Mouse (Mus musculus) adrenal gland, postnatal 4 days (tissue): ENCODE measurements around the gene 9230110F15Rik. TPM values are rescaled to one million over a fixed set of nuclear protein-coding genes. Genes with fewer than 3 reads are reported as not detected.
"Not testable (repeated sequence)": the region's sequence is repeated elsewhere in the genome, so short reads cannot be mapped to it uniquely, and the experiment has no call there.

ENCODE experiments used
- DNase-seq, 2 experiments: peaks; one replicate each; pipeline ENCODE4 v3.0.0; 2021 to 2022; ENCODE audit warnings: low spot score in 2 of 2, mixed read lengths in 2 of 2
- long read RNA-seq, 2 experiments: library from polyadenylated mRNA; stranded (forward); transcript quantifications; one replicate each; pipeline ENCODE4 v2.0.0; 2021
- total RNA-seq, 2 experiments: library from RNA; stranded (reverse); gene quantifications; 2 replicates each; pipeline ENCODE4 v1.2.3; 2021

Gene 9230110F15Rik
- total RNA-seq: not detected
- long read RNA-seq, experiment 1: 0 reads
- long read RNA-seq, experiment 2: 0 reads

DNA sequence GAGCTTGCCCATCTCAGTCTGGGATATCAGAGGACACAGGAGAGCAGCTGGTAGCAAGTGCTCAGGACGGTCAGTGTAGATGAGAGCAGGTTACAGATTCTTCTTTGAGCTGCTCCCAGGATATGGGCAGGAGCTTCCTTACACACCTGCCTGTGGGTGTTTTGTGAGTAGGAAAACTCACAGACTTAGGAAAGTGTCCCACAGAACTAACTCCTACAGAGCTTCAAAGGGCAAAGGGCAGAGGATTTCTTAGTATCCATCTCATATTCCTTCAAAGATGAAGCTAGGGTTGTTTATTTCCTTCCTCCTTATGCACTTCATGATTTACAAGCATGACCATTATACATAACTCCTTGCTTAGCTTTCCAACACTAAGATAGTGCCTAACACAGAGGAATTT is at the start of gene 9230110F15Rik:
TSS of gene 9230110F15Rik (minus strand) at position 101 of the 400 bp plus-strand sequence.
- DNase-seq: no peak

DNA sequence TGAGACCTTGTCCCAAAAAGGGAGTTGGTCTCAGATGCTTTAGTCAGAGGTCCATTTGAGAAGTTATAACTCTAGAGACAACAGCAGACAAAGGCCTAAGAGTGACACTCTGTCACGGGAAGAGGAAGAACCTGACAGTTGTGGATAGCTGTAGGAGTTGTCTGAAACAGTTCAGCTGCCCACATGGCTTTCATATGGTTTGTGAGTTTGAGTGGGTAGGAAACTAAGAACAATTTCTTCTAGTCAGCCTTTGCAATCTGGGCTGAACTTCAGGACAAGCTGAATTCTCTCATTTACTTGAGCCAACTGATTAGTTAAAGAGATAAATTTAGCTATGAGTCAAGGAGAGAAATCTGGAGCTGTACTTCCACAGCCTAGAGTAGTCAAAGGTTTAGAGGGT is 49.2 kb upstream of the 9230110F15Rik start:
- DNase-seq: not testable (repeated sequence)

DNA sequence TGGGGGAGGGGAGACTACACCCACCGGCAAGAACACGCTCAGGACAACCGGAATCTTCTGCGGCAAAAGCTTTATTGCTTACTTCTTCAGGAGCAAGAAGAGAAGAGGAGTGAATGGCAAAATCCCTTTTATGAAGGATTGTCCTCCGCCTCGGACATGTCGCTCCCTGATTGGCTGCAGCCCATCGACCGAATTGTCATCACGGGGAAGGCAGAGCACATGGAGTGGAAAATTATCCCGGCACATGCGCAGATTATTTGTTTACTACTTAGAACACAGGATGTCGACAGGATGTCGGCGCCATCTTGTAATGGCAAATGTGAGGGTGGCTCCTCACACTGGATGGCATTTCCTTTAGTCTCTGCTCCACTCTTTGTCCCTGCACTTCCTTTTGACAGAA is 26.1 kb downstream of the 9230110F15Rik start:
- DNase-seq: not testable (repeated sequence)

DNA sequence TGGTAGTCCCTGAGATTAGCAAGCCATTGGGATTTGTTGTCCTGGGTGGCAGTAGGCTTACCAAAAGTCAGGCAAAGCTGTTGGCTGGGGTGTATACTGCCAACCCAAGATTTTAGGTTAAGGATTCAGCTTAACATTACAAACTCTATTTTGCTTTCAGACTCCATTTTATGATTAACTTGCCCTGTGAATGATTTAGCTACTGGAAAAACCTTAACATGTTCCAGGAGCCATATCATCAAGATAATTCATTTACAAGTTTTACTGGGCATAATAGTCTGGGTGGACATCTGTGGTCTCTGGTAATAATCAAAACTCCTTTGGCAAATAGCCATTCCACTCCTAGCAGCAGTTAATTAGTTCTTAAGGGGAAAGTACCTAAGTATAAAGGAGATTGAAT is 45.8 kb downstream of the 9230110F15Rik start:
- DNase-seq: no peak

DNA sequence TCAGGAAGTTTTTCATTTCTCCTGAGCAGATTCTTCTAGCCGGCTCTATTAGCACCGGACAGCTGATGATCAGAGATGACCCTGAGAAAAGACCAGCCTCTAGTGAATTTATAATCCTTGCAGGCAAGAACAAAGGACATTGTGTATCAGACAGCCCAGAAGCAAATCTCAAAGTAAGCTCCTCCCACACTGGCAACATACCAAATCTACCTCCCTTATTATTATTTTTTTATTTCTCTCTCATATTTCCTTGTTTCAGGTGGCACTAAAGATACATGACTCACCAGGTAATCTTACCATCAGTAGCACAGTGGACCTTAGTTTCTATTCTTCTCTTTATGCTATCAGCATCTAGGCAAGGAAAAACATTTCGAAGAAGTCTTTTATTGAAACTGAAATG is 53.9 kb downstream of the 9230110F15Rik start, which contains the start of the genes Gm27235 and D730048I06Rik:
TSS of gene Gm27235 (minus strand) at position 101 of the 400 bp plus-strand sequence.
TSS of gene D730048I06Rik (minus strand) at position 112 of the 400 bp plus-strand sequence.
- no peak for DNase-seq

Other genes with a start within 250 kb of the 9230110F15Rik start
- not detected for gene Pate4, start 232.2 kb downstream of the 9230110F15Rik start, total RNA-seq
- not detected for gene Pate3, start 195.9 kb downstream of the 9230110F15Rik start, total RNA-seq
- gene Pate1, start 156.8 kb downstream of the 9230110F15Rik start, total RNA-seq: not detected
- not detected for gene Gm17677, start 103.1 kb downstream of the 9230110F15Rik start, total RNA-seq
- not detected for gene Gm17727, start 66.0 kb downstream of the 9230110F15Rik start, total RNA-seq
- gene Gm27235, start 54.0 kb downstream of the 9230110F15Rik start, total RNA-seq: not detected
- gene D730048I06Rik, start 54.0 kb downstream of the 9230110F15Rik start, total RNA-seq: not detected
- gene 9230113P08Rik, start 64.3 kb upstream of the 9230110F15Rik start, total RNA-seq: not detected